Mouse (Mus musculus) lung, postnatal 4 days (tissue): ENCODE results near the gene Fbln1.

Experiments
- DNase-seq, 2 experiments: peaks; one replicate each; pipeline ENCODE4 v3.0.0; 2021

Fbln1 gene

DNA sequence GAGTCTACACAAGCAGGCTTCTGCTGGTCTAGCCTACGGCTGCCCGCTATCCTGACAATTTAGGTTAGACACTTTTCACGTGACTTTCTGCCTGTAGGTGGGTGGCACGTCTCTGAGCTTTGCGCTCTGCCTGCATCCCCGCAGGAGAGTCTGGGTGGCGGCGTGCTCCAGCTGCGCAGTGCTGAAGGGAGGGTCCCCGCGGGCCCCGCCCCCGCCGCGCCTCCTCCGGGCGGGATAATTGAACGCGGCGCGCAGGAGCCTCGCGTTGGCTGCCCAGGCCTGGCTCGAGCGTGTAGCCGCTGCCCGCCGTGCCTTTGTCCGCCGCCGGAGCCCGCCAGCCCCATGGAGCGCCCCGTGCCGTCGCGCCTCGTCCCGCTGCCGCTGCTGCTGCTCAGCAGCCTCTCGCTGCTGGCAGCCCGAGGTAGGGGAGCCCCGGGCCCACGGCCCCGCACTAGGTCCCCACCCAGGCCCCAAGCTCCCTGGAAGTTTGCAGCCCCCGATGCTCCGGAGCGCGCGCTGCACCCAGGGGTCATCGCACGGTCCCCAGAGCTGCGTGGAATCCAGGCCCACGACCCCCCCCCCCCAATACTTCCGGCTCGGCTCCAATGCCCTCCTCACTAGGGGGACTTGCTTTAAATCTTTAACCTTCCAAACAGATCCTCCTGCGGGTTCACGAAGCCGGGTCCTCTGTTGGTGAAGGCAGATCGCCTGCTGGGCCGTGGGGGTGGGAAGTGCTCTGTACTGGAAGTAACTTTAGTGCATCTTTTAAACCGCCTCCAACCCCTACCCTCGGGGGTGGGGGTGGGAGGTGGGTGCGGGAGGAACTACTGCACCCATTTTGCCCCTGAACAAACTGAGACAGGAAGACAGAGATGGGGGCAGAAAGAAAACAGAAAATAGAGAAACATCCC, at the start of gene Fbln1:
Gene Fbln1 (plus strand): TSS at position 158 of the 911 bp plus-strand sequence.
- DNase-seq: peak; percentile 84 to 90

DNA sequence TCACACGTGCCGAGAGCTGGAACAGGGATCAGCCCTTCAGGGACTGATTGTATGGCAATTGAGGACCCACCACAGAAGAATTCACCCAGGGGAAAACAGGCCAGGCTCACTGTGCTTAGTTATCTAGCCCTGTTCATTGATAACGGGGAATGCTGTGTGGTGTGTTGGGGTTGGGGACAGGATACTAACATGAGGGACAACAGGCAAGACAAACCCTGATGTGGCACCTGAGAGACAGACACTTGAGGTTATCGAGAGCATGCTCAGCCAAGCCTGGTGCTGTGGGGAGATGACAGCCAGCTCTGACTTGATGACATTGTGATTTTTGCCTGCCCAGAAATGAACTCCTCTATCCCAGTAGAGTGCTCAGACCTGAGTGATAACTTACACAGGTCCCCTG, 49.6 kb upstream of the Fbln1 start:
- no peak for DNase-seq

DNA sequence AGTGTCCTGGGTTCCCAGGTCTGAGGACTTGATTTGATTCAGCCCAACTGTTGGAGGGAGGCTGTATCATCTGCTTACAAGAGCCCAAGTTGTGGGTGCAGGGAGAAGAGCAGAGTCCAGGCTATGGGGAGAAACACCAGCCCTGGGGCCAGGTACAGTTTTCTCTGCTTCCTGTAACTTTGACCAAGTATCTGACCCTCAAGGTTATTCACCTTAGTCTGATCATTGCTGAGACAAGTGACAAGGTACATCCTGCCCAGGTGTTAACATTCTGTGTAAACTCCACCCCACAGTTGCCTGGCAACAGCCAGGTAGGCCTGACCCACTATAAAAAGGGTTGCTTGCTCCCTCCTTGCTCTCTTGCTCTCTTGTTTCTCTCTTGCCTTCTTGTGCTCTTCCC, 44.3 kb upstream of the Fbln1 start:
- DNase-seq: no peak

DNA sequence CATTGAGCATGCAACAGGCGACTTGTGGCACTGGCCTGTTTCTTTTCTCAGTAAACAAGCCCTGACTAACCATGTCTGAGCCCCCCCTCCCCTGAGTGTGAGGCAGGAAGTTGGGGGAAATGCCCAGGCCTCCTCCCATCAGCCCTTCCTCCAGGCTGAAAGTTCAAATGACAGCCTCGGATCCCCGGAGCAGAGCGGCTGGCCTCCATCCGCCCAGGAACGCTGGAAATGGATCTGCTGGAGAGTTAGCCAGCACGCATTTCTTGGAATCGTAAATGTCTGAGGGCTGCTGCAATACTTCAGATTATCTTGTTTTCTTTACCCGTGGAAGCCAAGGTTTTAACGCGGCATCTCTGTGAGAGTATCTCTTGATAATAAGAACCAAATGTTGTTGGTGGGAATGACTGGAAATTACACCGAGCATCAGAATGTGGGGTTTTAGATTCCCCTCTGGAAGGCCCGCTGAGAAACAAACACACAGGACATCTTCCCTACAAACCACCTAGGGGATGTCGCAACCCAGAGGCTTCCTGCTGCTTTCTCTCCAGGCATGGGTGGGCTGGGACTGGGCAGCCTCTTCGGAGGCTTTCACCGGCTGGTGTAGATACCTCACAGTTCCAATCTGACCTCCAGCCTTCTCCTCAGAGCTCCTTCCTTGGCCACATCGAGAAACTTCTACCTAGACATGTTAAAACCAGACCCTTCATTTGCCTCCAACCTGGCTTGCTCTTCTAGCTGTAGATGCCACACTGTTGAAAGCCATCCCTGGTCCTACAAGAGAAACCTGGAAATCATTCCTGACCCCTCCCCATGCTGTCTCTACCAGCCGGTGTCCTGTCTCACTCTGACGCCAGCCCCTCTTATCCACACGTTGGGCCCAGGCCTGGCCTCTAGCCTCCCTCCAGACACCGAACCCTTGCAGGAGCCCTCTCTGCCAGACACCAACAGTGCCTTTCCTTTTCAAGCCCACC, 42.8 kb upstream of the Fbln1 start:
- DNase-seq: peak; percentile 49 to 71

DNA sequence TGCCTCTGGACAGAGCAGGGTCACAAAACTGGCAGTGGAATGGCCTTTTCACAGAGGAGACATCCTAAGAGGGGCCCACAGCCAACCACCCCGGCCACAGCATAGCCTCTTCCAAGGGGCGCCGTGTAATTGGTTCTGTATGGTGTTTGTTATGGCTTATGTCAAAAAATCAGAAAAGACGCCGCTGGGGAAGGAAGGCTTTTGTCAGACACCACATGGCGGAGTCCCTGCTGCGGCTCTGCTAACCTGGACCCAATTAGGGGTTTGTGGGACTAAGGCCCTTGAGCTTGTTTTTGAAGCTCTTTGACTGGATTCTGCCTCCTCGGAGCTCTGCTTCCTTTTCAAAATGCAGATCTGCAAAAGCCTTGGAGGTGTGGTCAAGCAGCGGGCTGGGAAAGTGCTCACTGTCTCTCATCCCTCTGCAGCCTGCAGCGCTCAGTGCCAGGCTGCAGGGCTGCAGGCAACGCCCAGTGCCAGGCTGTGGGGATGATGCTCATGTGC, 39.3 kb upstream of the Fbln1 start:
- peak; percentile 16 to 49 for DNase-seq

DNA sequence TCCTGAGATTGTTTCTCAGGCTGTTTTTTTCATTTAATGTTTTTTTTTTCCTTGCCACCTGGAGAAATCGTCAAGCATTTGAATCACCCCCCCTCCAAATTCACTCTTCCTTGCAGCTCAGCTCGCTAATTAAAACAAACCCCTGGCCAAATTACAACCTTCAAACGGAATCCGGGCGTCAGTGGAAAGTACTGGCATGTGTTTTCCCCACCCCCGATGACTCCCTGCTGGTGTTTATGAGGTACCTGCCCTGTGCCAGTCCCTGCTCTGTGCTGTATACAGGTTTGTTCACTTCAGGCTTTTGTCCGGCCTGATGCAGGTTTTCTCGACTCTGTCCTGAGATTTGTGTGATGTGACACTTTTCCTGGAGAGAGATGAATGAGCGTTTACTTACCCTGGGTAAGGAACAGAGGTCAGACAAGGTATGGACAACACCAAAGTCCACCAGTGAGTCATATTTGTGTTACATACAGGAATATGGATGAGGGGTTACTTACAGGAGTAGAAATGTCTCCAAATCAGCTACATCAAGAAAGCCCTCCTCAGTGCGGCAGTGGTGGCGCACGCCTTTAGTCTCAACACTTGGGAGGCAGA, 38.6 kb upstream of the Fbln1 start:
- DNase-seq: no peak

DNA sequence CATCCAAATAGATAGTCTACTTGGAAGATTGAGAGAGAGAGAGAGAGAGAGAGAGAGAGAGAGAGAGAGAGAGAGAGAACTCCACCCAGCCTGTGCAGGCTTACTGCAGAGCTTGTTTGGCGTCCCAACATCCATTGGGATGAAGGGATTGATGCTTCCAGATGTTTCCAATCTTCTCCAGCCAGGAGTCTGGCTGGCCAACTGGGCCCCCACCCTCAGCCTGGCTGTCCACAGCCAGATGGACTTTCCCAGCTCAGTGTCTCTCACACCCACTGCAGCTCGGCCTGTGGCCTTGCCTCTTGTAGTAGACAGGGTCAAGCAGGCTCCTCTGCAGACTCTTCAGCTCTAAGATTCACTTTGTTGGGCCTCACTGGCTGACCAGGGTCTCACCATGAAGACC, 33.7 kb upstream of the Fbln1 start:
- peak; percentile 60 to 90 for DNase-seq

DNA sequence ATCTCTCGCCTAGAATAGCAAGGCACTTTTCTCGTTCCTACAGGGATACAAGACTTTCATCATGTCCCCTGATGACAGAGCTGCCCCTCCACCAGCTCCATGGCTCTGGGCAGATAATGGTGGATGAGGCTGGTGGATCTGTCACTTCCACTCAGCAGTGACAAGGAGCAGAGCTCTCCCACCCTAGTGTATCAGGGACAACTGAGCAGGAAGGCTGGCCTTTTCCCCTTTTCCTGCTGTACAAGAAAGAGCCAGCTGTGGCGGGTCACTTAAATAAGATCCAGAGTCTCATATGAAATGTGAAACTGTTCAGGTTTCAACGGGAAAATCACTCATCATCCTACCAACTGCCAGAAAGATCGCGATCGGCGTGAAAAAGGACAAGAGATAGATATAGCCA, 32.3 kb upstream of the Fbln1 start:
- no peak for DNase-seq

DNA sequence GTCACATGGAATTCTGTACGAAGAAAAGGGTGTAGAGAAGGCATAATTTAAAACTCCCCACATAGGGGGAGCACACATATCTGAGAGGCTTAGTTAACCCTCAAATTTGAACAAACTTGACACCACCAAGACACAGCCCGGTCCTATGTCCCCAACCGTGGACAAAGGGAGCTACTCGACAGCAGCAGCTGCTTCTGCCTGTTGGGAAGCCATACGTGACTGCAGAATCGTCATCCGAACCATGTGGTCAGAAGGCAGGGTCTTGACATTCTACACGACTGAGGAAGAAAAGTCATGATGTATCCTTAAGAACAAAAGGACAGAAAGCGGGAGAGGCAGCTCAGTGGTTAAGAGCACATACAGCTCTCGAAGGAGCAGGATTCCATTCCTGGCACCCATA, 31.7 kb upstream of the Fbln1 start:
- no peak for DNase-seq

DNA sequence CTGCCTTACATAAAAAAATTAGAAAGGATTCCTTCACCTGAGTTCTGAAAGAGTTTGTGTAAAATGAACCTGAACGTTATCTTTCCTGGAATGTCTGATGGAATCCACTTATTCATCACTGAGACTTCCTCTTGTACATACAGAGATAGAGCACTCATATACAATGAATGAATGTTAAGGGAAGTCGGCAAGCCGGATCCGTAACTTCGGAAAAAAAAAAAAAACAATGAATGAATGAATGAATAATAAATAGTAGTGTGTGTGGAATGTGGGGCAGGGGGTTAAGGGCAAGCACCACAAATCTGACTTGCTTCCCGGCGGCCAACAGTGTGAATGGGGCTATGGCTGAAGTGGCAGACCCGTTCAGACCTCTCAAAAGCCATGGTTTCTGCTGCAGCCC, 28.2 kb upstream of the Fbln1 start:
- peak in 1 of 2 experiments; percentile 16 for DNase-seq

DNA sequence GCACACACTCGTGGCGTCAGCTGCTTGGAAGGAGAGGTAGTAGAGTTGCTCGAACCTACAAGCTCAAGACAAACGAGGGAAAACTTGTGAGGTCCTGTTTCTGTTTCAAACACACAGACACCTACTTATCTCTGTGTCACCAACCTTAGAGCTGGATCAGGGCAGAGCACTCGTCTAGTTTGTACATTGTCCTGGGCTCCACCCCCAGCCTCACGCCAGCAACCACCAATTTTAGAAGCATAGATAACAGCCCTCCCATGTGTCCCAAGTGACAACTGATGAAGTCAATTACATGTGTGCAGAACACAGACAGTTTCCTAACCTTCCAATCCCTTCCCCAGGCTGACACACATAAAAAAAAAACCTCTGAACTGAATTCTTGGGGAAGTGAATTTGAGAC, 27.6 kb upstream of the Fbln1 start:
- no peak for DNase-seq

DNA sequence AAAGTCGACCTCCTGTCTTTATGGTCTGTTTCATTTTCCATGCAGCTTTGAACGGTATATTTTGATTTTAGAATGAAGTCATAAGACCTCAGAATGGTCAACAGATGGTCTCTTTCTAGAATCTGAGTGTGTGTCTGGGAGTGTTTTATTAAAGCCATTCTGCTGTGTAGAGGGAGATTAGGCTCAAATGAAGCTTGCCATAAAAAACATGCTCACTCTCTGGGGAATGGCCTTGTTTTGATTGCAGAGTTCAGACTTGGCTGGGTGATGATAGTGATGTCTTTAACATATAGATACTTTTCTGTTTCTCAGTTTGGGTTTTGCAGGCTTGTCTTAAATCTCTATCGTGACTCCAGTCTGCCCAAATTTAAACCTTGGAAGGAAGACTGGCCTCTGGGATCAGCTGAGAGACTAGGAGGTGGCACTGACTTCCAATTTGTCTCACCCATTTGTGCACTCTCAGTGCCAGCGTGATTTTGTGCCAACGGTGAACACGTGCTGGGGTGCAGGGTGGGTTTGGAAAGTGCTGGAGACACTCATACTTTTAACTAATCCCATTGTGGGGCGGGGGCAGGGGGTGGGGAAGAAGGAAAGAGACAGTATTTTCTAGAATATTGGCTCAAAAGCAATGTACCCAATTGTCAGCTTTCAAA, 26.1 kb upstream of the Fbln1 start:
- DNase-seq: no peak

DNA sequence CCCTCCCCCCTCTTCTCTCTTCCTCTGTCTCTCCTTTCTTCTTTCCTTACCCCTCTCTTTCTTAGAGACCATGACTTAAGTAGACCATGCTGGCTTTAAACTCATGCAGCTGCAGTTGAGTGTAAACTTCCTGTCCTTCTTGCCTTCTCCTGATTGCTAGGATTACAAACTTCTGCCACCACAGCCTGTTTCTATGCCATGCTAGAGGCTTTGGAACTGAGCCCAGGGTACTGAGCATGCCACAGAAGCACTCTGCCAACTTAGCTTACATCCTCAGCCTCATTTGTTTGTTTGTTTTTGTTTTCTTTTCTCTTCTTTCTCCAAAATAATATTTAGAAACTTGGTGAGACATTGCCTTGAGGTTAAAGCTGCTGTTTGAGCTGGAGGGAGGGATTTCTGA, 25.4 kb upstream of the Fbln1 start:
- no peak for DNase-seq

DNA sequence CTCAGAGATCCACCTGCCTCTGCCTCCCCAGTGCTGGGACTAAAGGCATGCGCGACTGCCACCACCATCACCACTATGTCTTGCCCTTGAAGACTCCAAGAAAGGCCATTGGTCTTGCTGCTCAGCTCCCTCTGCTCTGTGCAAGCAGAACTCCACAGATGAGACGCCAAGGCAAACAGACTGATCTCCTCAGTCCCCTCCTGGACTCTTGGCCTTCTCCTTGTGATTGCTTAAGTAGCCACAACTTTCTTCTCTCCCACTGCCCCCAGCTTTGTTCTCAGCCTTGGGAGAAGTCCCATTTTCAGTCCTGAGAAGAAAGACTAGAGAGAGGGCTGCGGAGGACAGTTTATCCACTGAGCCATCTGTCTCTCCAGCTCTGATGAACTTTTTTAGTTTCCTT, 23.7 kb upstream of the Fbln1 start:
- DNase-seq: no peak

DNA sequence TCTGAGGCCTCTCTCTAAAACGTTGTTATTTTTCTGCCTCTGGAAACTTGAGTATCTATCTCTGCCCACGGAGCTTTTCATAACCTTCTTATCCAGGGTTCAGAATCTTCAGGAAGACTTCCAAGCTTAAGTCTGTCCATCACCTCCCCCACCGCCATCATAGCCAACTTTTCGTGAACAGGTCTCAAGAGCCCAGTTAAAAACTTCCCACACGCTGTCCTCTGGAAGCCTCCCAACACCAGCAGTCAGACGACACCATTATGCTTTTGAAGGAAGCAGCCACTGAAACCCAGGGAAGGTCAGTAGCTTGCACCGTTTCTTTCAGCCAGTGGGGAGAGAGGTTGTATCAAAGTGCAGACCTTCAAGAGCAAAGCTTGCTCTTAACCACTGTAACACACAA, 18.8 kb upstream of the Fbln1 start:
- no peak for DNase-seq

DNA sequence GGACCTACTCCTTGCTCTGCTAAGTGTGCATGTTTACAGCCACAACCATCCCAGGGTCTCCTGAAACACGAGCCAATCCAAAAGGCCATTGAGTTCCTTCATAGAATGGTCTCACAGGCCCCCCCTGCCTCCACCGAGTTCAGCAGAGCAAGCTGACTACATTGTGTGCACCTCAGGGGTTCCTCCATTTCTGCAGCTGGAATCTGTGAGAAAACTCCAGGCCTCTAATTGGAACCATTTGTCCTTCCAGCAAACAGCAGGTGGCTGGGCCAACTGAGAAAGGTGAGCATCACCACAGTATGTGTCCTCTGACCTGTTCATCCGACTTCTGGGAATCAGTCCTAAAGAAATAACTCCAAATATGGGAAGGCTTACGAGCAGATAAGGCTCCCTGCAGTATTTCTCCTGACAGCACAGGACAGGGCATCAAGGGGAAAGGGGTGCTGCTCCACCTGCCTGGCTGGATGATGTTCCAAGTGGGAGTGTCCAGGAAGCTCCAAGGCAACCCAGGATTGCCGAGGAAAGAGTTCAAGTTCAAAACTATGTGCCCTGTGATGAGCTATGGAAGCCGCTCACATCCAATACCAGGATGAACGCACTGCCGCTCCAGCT, 17.5 kb upstream of the Fbln1 start:
- DNase-seq: no peak

DNA sequence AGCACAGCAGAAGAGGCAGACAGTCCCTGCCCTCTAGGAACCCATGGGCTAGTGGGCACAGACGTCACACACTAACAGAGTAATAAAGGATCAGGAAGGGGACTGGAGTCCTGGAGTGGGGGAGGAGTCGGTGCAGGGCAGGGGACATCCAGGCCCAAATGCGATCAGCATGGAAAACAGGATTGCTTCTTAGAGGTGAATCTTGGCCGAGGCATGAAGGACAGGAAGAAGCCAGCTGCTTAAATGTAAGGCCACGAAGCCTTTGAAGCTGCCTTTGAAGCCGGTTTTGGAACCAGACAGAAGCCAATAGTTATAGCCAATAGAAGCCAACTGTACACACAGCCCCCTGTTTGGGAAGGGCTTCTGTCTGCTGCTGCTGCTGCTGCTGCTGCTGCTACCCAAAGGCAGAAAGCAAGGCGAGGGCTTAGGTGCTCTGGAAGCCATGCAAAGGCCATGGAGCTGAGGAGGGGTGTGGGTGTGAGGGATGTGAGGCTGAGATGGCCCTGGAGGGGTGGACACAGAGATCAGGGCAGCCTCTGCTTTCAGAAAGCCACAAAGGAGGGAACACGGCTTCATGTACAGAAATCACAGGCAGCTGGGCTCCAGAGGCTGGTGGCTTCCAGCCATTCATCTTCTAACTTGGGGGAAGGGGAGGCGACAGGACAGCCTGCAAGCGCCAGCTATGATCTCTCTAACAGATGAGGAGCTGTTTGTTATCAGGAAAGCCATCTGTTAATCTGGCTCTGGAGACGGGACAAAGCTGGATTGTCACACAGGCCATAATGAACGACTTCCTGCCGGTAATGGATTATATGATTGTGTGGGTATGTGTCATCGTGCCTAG, 5.1 kb upstream of the Fbln1 start:
- peak; percentile 51 to 86 for DNase-seq

DNA sequence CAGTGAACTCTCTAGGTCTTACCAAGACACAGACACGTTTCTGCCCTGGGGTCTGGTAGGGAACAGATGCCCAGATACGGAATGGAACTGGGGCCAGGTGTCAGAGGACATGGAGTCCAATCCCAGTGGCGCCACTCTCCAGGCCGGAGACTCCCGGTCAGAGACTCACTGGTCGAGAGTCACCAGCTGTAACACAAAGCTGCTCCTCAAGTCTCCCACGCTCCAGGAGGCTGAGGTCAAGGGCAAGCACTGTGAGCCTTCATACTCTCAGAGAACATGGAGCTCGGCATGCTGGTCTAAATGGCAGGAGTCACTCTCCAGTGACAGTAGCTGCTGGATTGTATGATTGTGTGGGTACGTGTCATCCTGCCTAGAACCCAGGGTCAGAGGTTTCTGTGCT, 3.5 kb upstream of the Fbln1 start:
- DNase-seq: peak in 1 of 2 experiments; percentile 58

DNA sequence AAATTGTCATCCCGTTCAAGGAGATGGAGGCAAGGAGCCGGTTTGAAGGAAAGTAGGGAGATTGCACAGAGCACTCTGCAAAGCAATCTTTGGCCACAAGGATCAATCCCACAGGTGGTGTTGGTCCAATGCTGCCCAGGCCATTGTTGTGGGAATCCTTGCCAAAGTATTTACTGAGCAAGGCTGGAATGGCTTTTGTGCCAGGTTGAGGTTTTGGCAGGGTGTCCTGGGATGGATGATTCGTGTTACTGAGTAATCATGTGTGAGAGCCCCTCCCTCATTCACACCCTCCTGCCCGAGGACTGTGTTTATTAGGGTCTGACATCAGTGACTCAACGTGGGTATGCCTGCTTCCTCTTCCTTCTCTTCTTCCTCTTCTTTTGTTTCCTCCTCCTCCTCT, 3.0 kb upstream of the Fbln1 start:
- peak in 1 of 2 experiments; percentile 42 for DNase-seq

DNA sequence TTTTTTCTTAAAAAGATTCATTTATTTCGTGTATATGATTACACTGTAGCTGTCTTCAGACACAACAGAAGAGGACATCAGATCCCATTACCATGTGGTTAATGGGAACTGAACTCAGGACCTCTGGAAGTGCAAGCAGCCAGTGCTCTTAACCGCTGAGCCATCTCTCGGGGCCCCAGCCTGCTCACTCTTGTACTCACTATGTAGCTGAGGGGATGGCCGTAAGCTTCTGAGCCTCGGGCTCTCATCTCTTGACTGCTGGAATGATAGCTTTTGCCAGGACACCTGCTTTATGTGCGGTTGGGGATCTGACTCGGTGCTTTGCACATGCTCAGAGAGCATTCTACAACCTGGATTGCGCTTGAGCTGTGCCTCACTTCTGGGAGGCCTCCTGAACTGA, 1.4 kb upstream of the Fbln1 start:
- no peak for DNase-seq

DNA sequence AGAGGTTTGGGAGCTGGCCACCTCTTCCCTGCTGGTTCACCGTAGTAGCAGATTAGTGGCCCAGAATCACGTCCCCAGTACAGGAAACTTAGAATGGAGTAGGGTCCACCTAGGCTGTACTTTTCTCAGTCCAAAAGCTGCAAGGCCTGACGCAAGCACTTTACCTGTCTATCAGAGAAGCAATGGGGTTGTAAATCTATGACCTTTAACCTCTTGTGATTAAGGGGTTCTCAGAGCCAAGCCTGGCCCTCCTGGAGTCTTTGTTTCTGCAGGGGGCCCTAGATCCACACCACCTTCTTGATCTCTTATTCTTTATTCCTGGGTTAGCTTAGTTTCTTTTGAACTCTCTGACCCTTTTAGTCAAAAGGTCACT, 940 bp downstream of the Fbln1 start:
- DNase-seq: no peak
